Mouse (Mus musculus) adrenal gland, adult 18-20 months (tissue): Measurements from ENCODE around the gene Ankdd1a. TPM values are rescaled to one million over a fixed set of nuclear protein-coding genes. Genes with fewer than 3 reads are reported as not detected.

Experiments used
- DNase-seq, 2 experiments: peaks; one replicate each; pipeline ENCODE4 v3.0.0; 2021 to 2022; ENCODE audit warnings: low spot score in 2 of 2
- total RNA-seq, 2 experiments: library from RNA; stranded (reverse); gene quantifications; 1 replicate in 1 of 2; 2 replicates in 1 of 2; pipeline ENCODE4 v1.2.3; 2021

Ankdd1a gene
- total RNA-seq, 2 experiments from 2014 or later: 0.35 to 1.6 TPM

GRCm38 (mm10) chr9:65512520-65512919, 7.5 kb downstream of the Ankdd1a start:
- no peak for DNase-seq

DNA sequence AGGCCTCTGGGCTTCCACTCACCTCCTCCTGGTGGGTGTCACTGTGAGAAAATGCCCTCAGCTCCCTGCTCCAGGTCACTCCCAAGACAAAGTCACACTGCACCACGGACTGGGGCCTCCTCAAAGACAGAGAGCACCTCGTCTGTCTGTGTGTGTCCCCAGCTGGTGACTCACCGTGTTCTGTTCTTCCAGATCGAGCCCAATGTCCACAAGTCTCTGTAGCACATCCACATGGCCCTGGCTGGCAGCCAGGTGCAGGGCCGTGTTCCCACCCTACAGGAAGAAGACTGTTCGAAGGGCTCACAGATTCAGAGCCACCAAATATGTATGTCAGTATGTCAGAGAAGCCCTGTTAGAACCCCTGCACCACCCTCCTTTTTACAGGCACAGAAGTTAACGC, 11.5 kb downstream of the Ankdd1a start:
- DNase-seq: no peak

GRCm38 (mm10) chr9:65502721-65503505, 17.1 kb downstream of the Ankdd1a start:
- no peak for DNase-seq

GRCm38 (mm10) chr9:65502146-65502545, 17.8 kb downstream of the Ankdd1a start:
- DNase-seq: no peak

DNA sequence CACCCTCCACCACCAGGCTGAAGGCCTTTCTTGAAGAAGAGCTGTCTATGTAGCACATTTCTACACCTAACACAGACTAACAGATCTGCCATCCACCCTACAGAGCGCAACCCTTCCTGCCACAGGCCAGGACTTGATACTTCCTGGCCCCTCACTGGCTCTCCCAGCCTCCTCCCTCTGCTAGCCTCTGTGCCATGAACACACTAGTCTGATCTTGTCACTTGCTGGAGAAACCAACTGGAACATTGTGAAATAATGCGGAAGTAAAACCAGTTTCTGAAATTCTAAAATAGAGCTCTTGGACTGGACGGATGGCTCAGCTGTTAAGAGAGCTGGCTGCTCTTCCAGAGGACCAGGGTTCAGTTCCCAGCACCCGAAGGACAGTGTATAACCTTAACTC, 27.1 kb downstream of the Ankdd1a start:
- no peak for DNase-seq

DNA sequence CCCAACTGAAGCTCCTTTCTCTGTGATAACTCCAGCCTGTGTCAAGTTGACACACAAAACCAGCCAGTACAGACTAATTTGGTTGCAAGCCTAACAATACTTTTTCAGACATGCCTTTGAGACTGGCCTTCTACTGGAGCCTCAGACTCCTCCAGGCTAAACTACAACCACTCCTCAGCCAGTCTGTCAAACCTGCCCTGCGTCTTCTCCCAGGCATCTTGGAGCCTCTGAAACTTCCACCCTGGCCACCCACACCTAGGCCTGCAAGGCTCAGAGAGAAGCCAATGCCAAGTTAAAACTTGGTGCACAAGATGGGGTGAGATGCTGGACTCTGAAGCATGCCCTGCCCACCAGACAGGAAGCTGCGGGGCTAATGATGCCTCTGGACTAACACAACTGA, 27.6 kb downstream of the Ankdd1a start:
- no peak for DNase-seq

GRCm38 (mm10) chr9:65491476-65491875, 28.5 kb downstream of the Ankdd1a start:
- no peak for DNase-seq

GRCm38 (mm10) chr9:65480071-65480470, 39.9 kb downstream of the Ankdd1a start:
- no peak for DNase-seq

DNA sequence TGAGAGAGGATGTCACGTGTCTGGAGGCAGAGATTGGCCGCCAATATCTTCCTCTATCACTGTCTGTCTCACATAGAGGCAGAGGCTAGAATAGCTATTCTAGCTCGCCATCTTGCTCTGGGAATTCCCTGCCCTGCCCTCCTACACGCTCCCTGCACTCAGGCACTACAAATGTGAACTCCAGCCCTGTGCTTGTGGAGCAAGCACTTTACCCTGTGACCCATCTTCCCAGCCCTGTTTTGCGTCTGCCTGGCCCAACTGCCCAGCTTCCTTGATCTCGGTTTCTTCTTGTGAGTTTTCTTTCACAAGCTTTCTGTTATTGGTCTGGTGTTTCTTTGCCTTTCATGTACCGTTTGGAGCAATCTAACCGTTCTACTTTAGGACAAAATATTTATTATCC, 40.8 kb downstream of the Ankdd1a start:
- DNase-seq: no peak

DNA sequence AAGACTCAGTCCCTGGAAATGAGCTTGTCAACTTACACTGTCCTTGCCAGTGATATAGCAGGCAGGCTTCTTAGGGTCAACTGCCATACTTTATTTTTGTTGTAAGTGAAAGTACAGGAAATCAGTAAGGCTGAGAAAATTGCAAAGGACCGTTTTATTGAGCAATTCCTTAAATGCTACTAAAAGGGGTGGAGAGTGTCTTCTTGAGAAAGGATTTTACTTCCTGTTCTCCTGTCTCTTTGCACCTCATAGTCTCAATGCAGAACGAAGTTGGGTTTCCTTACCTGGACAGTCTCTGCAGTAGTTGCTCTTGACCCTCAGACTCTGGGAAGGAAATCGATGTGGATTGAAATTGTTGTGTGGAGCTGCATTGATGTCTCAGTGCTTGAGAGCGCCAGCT, 47.2 kb downstream of the Ankdd1a start:
- no peak for DNase-seq

DNA sequence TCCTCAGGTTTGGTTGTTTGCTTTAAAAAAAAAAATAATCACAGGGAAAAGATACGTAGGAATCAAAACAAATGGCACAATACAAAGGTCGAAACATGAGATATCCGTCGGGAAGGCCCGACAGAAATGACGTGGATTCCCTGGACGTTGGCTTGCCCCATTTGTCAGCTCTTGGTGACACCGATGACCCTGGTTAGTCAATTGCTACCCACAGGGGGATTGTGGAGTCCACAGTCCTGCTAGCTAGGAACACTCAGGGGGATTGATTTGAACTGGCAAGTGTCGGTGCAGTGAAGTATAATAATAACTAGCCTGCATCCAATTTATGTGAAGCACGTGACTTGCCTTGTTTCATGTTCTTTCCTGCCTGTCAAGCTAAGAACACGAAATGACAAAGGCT, 52.3 kb downstream of the Ankdd1a start:
- DNase-seq: no peak

DNA sequence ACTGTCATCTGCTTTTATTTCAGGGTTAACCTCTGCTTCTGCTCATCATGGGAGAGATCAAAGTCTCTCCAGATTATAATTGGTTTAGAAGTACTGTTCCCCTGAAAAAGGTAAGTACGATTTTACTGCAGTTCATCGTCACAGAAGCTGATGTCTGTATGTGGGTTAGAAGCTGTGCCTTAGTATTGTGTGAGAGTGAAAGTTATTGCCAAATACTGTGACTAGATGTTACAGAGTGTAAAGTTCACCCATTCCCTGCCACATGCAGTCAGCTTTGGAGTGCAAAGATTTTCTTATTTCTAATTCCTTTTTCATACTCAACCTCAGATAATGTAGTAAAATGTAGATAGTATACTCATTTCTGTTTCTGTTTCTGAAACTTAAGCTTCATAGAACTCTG, 54.8 kb downstream of the Ankdd1a start:
- DNase-seq: no peak

GRCm38 (mm10) chr9:65464161-65464560, 55.8 kb downstream of the Ankdd1a start:
- DNase-seq: peak; percentile 46 to 51

- DNase-seq: no peak
Measured at GRCm38 (mm10) chr9:65462544-65462943, 57.4 kb downstream of the Ankdd1a start.

- peak; percentile 97 to 98 for DNase-seq
Measured at GRCm38 (mm10) chr9:65460732-65461442, 59.1 kb downstream of the Ankdd1a start, which contains the start of gene Spg21. Gene Spg21 (plus strand): TSS chr9:65460947.

GRCm38 (mm10) chr9:65460198-65460597, 59.8 kb downstream of the Ankdd1a start:
- DNase-seq: no peak

DNA sequence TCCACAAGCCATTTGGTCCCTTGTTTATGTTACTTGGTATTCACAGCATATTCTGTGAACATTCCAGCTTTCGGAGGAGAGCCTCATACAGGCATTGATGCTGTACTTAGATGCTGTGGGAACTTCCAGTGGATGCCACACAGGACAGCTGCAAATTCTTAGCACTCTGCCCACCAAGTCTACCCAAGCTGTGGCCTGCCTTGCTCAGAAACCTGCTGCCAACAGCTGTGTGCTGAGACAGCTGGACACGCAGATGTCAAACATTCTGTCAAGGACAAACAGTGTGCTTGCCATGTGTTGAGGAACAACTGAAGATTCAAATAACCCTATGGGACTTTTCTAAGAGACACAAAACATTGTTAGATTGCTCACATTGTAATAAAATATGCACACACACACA, 61.0 kb downstream of the Ankdd1a start:
- no peak for DNase-seq

GRCm38 (mm10) chr9:65447951-65448350, 72.0 kb downstream of the Ankdd1a start:
- DNase-seq: no peak

GRCm38 (mm10) chr9:65444692-65445091, 75.3 kb downstream of the Ankdd1a start:
- no peak for DNase-seq
